Mouse (Mus musculus): ENCODE data around the gene Pim3. TPM values are rescaled to one million over a fixed set of nuclear protein-coding genes. Genes with fewer than 3 reads are reported as not detected.
A peak's percentile ranks its signal among the peaks of the same experiment; 100 is the strongest.

The Pim3 gene
- total RNA-seq, 2 experiments from 2014 or later: 45.9 to 48.8 TPM

- DNase-seq (ENCODE audit: low spot score in 2 of 2): peak; percentile 67 to 76
Observed at GRCm38 (mm10) chr15:88876155-88877020, 14.4 kb downstream of the Pim3 start.

- no peak for DNase-seq (ENCODE audit: low spot score in 2 of 2)
Observed at GRCm38 (mm10) chr15:88877021-88877400, 15.0 kb downstream of the Pim3 start.

- no peak for DNase-seq (ENCODE audit: low spot score in 2 of 2)
Observed at GRCm38 (mm10) chr15:88881253-88882044, 19.5 kb downstream of the Pim3 start.

- DNase-seq (ENCODE audit: low spot score in 2 of 2): no peak
Observed at GRCm38 (mm10) chr15:88882851-88883250, 20.9 kb downstream of the Pim3 start.

- DNase-seq (ENCODE audit: low spot score in 2 of 2): no peak
Observed at GRCm38 (mm10) chr15:88883342-88883741, 21.4 kb downstream of the Pim3 start.

DNA sequence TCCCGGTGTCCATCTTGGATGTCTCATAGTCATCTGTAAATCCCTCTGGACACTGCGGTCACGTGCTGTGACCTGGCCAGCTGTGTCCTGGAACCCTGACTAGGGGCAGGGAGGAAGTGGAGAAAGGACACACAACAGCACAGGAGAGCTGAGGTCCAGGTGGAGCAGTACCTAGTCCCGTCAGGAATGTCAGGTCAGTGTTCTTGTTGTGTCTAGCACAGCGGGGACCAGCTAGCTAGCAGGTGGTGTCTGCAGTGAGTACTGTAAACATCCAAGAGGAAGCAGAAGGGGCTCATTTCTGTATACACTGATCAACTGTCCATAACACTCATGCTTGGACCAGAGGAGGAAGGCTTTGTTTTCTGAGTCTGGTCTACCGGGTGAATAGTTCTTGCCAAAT lies 23.4 kb downstream of the Pim3 start:
- DNase-seq (ENCODE audit: low spot score in 2 of 2): no peak

GRCm38 (mm10) chr15:88889032-88889431 lies 27.0 kb downstream of the Pim3 start:
- DNase-seq (ENCODE audit: low spot score in 2 of 2): no peak

GRCm38 (mm10) chr15:88889994-88890393 lies 28.0 kb downstream of the Pim3 start:
- DNase-seq (ENCODE audit: low spot score in 2 of 2): no peak

GRCm38 (mm10) chr15:88890751-88891675 lies 29.0 kb downstream of the Pim3 start:
- peak in 1 of 2 experiments; percentile 43 for DNase-seq (ENCODE audit: low spot score in 2 of 2)

DNA sequence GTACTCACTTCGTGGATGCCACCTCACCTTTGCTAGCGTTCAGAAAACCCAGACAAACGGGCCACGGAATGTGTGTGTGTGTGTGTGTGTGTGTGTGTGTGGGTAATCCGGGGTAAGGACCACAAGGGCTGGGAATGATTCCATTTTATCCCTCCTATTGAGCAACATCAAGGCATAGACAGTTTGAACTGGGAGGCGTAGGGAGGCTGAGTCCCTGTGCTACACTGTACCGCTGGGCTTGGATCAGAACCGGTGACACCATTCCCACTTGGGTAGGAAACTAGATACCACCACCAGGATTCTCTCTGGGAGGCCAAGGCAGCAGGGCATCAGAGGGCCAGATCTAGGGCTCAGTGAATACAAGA lies 29.7 kb downstream of the Pim3 start:
- no peak for DNase-seq (ENCODE audit: low spot score in 2 of 2)

DNA sequence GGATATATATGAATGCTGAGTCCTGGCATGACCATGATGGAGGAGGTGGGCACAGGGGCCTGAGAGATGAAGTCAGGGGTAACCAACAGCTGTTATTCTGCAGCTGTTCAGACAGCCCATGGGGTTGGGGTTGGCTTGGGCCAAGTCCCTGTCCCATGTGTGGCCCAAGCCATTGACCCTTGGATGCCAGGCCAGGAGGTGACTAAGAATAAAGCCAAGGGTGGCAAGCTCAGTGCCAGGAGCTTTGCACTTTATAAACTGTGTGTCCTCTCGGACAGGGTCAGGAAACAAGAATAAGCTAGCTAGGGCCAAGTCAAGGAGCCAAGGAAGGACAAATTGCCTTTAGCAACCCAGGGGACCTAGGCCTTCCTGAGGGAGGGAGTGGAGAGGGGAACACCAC lies 30.3 kb downstream of the Pim3 start:
- no peak for DNase-seq (ENCODE audit: low spot score in 2 of 2)

DNA sequence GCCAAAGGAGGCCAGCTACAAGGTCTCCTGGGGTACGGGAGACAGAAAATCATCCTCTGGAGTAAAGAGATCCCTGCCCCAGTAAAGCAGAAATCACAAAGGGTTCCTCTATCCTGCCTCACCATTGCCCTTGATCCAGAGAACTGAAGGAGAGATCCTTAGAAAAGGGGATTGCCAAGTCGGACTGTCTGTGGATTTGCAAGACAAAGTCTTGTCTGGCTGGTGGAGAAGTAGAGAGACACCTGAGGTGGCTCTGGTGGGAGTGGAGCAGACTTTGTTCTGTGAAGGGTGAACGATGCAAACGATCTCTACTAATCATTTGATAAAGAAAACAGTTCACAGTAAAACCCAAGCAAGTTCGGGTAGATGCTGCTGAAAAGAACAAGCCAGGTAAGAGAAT lies 30.9 kb downstream of the Pim3 start:
- no peak for DNase-seq (ENCODE audit: low spot score in 2 of 2)

- no peak for DNase-seq (ENCODE audit: low spot score in 2 of 2)
Observed at GRCm38 (mm10) chr15:88895119-88895518, 33.1 kb downstream of the Pim3 start.

DNA sequence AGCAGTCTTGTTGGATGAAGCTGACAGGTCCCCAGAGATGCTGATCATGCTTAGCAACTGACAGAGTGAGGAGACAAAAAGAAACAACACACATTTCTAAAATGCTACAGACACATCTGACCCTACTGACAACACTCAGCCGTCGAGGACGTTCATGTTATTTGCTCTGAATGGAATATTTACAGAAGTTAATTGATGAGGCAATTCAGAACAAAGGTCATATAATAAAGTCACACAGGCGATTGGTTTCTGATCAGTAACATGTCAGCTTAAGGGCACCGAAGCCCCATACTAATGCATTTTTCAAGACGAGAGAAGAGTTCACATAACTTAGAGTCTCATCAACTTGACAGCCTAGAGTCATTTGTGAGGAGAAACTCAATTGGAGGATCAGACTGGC lies 33.9 kb downstream of the Pim3 start:
- DNase-seq (ENCODE audit: low spot score in 2 of 2): no peak

- DNase-seq (ENCODE audit: low spot score in 2 of 2): no peak
Observed at GRCm38 (mm10) chr15:88896341-88896980, 34.5 kb downstream of the Pim3 start.

GRCm38 (mm10) chr15:88902200-88902875 lies 40.4 kb downstream of the Pim3 start:
- no peak for DNase-seq (ENCODE audit: low spot score in 2 of 2)

DNA sequence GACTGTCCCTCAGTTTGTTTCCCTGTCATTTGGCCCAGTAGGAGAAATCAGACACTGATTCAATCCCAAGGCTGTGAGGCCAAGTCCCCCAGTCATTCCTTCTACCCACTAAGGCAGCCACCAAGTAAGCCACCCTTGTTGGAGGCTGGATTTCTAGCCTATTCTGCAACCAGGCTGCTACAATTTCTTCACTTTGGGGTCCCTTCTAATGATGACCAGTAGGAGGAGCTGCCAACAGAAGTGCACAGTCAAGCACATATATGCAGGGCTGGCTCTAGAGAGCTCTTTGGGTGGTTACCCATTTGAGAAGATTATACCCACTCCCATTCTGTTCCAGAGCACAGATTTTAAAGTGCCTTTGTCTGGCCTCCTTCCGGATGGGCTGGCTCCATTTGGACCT lies 41.1 kb downstream of the Pim3 start:
- no peak for DNase-seq (ENCODE audit: low spot score in 2 of 2)

DNA sequence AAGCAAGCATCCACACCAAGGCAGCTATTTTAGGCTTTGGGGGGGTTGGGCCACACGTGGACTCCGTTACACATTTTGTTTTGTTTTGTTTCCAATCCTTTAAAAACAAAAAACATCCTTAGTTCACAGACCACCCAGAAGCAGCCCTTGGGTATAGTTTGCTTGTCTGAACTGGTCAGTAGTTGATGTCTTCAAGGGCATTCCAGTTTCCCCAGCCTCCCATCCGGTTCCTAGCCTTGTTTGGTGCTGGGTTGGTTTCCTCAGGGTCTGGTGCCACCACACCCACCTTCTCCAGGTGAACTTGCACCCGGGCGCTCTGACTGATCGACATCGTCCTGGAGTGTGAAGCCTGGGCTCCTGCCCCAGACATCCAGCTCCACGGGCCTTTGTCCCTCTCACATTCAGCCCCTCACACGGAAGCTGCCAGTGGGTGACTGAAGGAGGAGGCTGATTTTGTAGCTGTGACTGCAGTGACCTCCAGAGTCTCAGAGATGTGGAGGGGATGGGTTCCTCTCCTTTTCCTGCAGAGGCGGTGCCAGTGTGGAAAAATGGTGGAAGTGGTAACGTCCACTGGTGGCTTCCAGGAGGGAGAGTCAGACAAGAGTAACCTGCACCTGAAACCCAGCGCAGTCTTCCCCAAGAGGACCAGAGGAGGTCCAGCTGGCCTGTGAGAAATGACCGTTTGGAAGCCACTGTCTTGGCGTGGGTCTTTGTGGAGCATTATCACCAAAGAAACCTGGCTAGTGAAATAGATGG lies 42.2 kb downstream of the Pim3 start:
- DNase-seq (ENCODE audit: low spot score in 2 of 2): no peak

- DNase-seq (ENCODE audit: low spot score in 2 of 2): no peak
Observed at GRCm38 (mm10) chr15:88906347-88906746, 44.4 kb downstream of the Pim3 start.

DNA sequence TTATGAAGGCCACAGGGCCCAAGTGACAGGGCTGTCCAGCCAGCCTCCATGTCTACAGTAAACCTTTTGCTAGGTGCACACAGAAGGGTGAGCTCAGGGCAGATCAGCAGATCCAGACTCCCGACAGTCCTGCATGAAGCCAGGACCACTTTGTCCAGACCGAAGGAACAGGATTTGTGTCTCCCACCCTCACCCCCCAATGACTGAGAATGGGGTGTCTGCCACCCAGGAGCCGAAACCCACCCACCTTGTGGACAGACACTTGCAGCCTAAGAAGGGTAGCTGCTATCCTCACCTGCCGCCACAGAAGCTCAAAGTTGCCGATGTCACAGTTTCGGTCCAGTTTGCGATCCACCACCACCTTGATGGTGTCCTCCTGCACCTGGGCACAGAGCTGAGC lies 53.1 kb downstream of the Pim3 start:
- DNase-seq (ENCODE audit: low spot score in 2 of 2): no peak
